Comparison of ENCODE assay signal across 22 mouse cellular contexts in the genomic region with DNA sequence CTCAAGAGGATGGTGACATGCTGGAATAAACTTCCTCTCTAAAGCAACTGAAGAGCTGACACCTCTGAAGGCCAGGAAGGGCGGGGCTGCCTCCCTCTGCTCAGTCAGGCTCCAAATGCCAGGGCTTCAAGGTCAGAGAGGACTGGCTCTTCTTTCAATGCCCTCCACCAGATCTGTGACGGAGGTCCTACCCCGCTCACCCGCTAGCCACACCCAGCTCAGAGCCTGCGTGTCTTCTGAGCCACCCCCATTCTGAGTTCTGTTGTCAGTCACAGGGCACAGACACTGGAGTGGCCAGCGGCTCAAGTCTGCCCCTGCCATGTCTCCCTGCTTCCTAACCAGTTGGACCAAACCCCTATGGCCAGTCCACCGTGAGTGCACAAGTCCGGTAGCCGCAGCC.
A peak's percentile ranks its signal among the peaks of the same experiment; 100 is the strongest.
DNase-seq lines count a peak whose midpoint lies in the region; ATAC-seq lines count a peak whose summit lies in the region.
"Had no signal": no experiment of that assay in that cellular context is flagged by ENCODE, and none has a peak within 500 bp of the region (broad histone marks: within the 10 kb centered on the region; RNA-seq: fewer than 3 reads in every experiment).

No protein-coding gene starts in this region.

- H3K27ac ChIP-seq in kidney, embryonic 14.5 days (ENCODE audit: low read depth, low read length) = no peak overlapping the region
- H3K27ac ChIP-seq: forebrain, embryonic 15.5 days; gastrocnemius, adult 2 months; limb, embryonic 12.5 days; liver, embryonic 15.5 days had no signal

- no peaks in the 10 kb centered on the region for H3K9me3 ChIP-seq in kidney, embryonic 14.5 days (ENCODE audit: control insufficient read depth, low read length)
- H3K9me3 ChIP-seq: forebrain, embryonic 15.5 days; limb, embryonic 12.5 days; liver, embryonic 15.5 days; megakaryocyte, embryonic 14.5 days had no signal

- no peaks in the 10 kb centered on the region for H3K36me3 ChIP-seq in kidney, embryonic 14.5 days (ENCODE audit: control insufficient read depth, insufficient read depth, low read length)
- H3K36me3 ChIP-seq: forebrain, embryonic 15.5 days; limb, embryonic 12.5 days; liver, embryonic 15.5 days had no signal

- H3K9ac ChIP-seq in kidney, embryonic 14.5 days (ENCODE audit: low read depth, low read length) = no peak overlapping the region
- H3K9ac ChIP-seq: forebrain, embryonic 15.5 days; limb, embryonic 12.5 days; liver, embryonic 15.5 days had no signal

- H3K27me3 ChIP-seq in kidney, embryonic 14.5 days (ENCODE audit: control insufficient read depth, insufficient read depth, low read length) = no peaks in the 10 kb centered on the region
- H3K27me3 ChIP-seq: forebrain, embryonic 15.5 days; liver, embryonic 15.5 days; megakaryocyte, embryonic 14.5 days had no signal

- no peak overlapping the region for H3K4me2 ChIP-seq in kidney, embryonic 14.5 days (replicated peaks; ENCODE audit: low read depth, low read length)
- H3K4me2 ChIP-seq: forebrain, embryonic 15.5 days; limb, embryonic 12.5 days; liver, embryonic 15.5 days had no signal

- ATAC-seq in kidney, embryonic 14.5 days (ENCODE audit: low FRiP score, low TSS enrichment) = peak; percentile 87
- ATAC-seq: forebrain, embryonic 15.5 days; intestine, embryonic 16.5 days had no signal

- peaks cover 23% of the 10 kb centered on the region for H3K4me1 ChIP-seq in kidney, embryonic 14.5 days (ENCODE audit: control insufficient read depth, insufficient read depth, low read length)
- H3K4me1 ChIP-seq: liver, embryonic 15.5 days; megakaryocyte, embryonic 14.5 days had no signal

- DNase-seq in heart, adult 11 months = peak; percentile 92
- no peak for DNase-seq in heart, adult 9 months (ENCODE audit: low spot score in 2 of 2)
- DNase-seq in kidney, adult 11 months = no peak
- DNase-seq in ovary, postnatal 36 days (ENCODE audit: low spot score) = peak; percentile 9
- DNase-seq in ovary, postnatal 14 days (ENCODE audit: low spot score) = no peak
- DNase-seq in gastrocnemius, adult 8-10 months (ENCODE audit: low spot score in 2 of 2) = no peak
- no peak for DNase-seq in urinary bladder, adult 18-20 months (ENCODE audit: low spot score in 2 of 2)
- DNase-seq: B cell, adult 2 months; cerebellum, adult 9-11 months; embryo, embryonic 11 days; gastrocnemius, adult 2 months; layer of hippocampus, postnatal 36 days; lung, postnatal 10 days; right cerebral cortex, postnatal 4 days; thymus, adult 18-20 months had no signal

- WGBS in kidney, embryonic 14.5 days = 34% methylated on average over 9 of the region's 9 CpGs

- H3K4me3 ChIP-seq in kidney, embryonic 14.5 days (ENCODE audit: low read length) = no peak overlapping the region
- H3K4me3 ChIP-seq: erythroblast, embryonic 14.5 days; forebrain, embryonic 15.5 days; gastrocnemius, adult 2 months; limb, embryonic 12.5 days; liver, embryonic 15.5 days; megakaryocyte, embryonic 14.5 days had no signal

Comparison
In these comparisons a context has a peak if more than half of its experiments do, and no peak if none do; other contexts are left out.
1. DNase-seq: peak in heart, adult 11 months (single experiment) and ovary, postnatal 36 days (single experiment); none in heart, adult 9 months (0 of 2), kidney, adult 11 months (single experiment), ovary, postnatal 14 days (single experiment), gastrocnemius, adult 8-10 months (0 of 2) and urinary bladder, adult 18-20 months (0 of 2).